Mouse (Mus musculus): ENCODE measurements around the gene Otulin. TPM values are rescaled to one million over a fixed set of nuclear protein-coding genes. Genes with fewer than 3 reads are reported as not detected.

Gene Otulin
- polyA plus RNA-seq, 1 experiment from 2014 or later: 46.1 TPM

- H3K9ac ChIP-seq (ENCODE audit: low read length): no peak overlapping the region
- H3K9me3 ChIP-seq (ENCODE audit: control insufficient read depth, low read length): no peaks in the 10 kb centered on the region
- peaks cover 14% of the 10 kb centered on the region for H3K4me1 ChIP-seq (replicated peaks; ENCODE audit: control insufficient read depth, insufficient read depth, low read length)
- ATAC-seq (replicated peaks; ENCODE audit: low FRiP score, low TSS enrichment, low read depth) (no peak), DNase-seq (ENCODE audit: low spot score) (no peak)
- H3K27me3 ChIP-seq (replicated peaks; ENCODE audit: control insufficient read depth, insufficient read depth, low read length): no peaks in the 10 kb centered on the region
- no peak overlapping the region for H3K4me2 ChIP-seq (ENCODE audit: low read length)
- peaks cover 13% of the 10 kb centered on the region for H3K36me3 ChIP-seq (ENCODE audit: control insufficient read depth, insufficient read depth, low read length)
- 90% methylated on average over 9 of the region's 9 CpGs for WGBS
- H3K4me3 ChIP-seq (ENCODE audit: low read depth, low read length): no peak overlapping the region
- no peak overlapping the region for H3K27ac ChIP-seq (ENCODE audit: low read depth)
Measured at GRCm38 (mm10) chr15:27627794-27628193, 2.7 kb downstream of the Otulin start.

- H3K27me3 ChIP-seq (replicated peaks; ENCODE audit: control insufficient read depth, insufficient read depth, low read length): no peaks in the 10 kb centered on the region
- ATAC-seq (replicated peaks; ENCODE audit: low FRiP score, low TSS enrichment, low read depth) (no peak), DNase-seq (ENCODE audit: low spot score) (no peak)
- H3K36me3 ChIP-seq (ENCODE audit: control insufficient read depth, insufficient read depth, low read length): peaks cover 21% of the 10 kb centered on the region
- H3K27ac ChIP-seq (ENCODE audit: low read depth): no peak overlapping the region
- H3K4me3 ChIP-seq (ENCODE audit: low read depth, low read length): no peak overlapping the region
- H3K4me2 ChIP-seq (ENCODE audit: low read length): no peak overlapping the region
- H3K9ac ChIP-seq (ENCODE audit: low read length): no peak overlapping the region
- WGBS: 81% methylated on average over 1 of the region's 1 CpGs
- H3K4me1 ChIP-seq (replicated peaks; ENCODE audit: control insufficient read depth, insufficient read depth, low read length): peaks cover 14% of the 10 kb centered on the region
- H3K9me3 ChIP-seq (ENCODE audit: control insufficient read depth, low read length): no peaks in the 10 kb centered on the region
Measured at GRCm38 (mm10) chr15:27626314-27626713, 4.2 kb downstream of the Otulin start.

GRCm38 (mm10) chr15:27625890-27626255 lies 4.6 kb downstream of the Otulin start:
- Histone ChIP-seq H3K4me1 (replicated peaks; ENCODE audit: control insufficient read depth, insufficient read depth, low read length) (peaks cover 14% of the 10 kb centered on the region), H3K27ac (ENCODE audit: low read depth) (no peak overlapping the region), H3K9ac (ENCODE audit: low read length) (no peak overlapping the region), H3K9me3 (ENCODE audit: control insufficient read depth, low read length) (no peaks in the 10 kb centered on the region), H3K4me3 (ENCODE audit: low read depth, low read length) (no peak overlapping the region), H3K4me2 (ENCODE audit: low read length) (no peak overlapping the region), H3K27me3 (replicated peaks; ENCODE audit: control insufficient read depth, insufficient read depth, low read length) (no peaks in the 10 kb centered on the region), H3K36me3 (ENCODE audit: control insufficient read depth, insufficient read depth, low read length) (peaks cover 21% of the 10 kb centered on the region)
- no peak for DNase-seq (ENCODE audit: low spot score)
- ATAC-seq (replicated peaks; ENCODE audit: low FRiP score, low TSS enrichment, low read depth): no peak
- 91% methylated on average over 10 of the region's 10 CpGs for WGBS

- Histone ChIP-seq H3K4me3 (ENCODE audit: low read depth, low read length) (no peak overlapping the region), H3K9ac (ENCODE audit: low read length) (no peak overlapping the region), H3K4me1 (replicated peaks; ENCODE audit: control insufficient read depth, insufficient read depth, low read length) (peaks cover 14% of the 10 kb centered on the region), H3K27me3 (replicated peaks; ENCODE audit: control insufficient read depth, insufficient read depth, low read length) (no peaks in the 10 kb centered on the region), H3K9me3 (ENCODE audit: control insufficient read depth, low read length) (no peaks in the 10 kb centered on the region), H3K36me3 (ENCODE audit: control insufficient read depth, insufficient read depth, low read length) (peaks cover 21% of the 10 kb centered on the region), H3K4me2 (ENCODE audit: low read length) (no peak overlapping the region), H3K27ac (ENCODE audit: low read depth) (no peak overlapping the region)
- ATAC-seq (replicated peaks; ENCODE audit: low FRiP score, low TSS enrichment, low read depth) (no peak), DNase-seq (ENCODE audit: low spot score) (no peak)
- WGBS: 88% methylated on average over 13 of the region's 13 CpGs
Measured at GRCm38 (mm10) chr15:27625014-27625889, 5.2 kb downstream of the Otulin start.

- Histone ChIP-seq H3K36me3 (ENCODE audit: control insufficient read depth, insufficient read depth, low read length) (peaks cover 33% of the 10 kb centered on the region), H3K4me1 (replicated peaks; ENCODE audit: control insufficient read depth, insufficient read depth, low read length) (no peaks in the 10 kb centered on the region), H3K27ac (ENCODE audit: low read depth) (no peak overlapping the region), H3K9ac (ENCODE audit: low read length) (no peak overlapping the region), H3K27me3 (replicated peaks; ENCODE audit: control insufficient read depth, insufficient read depth, low read length) (no peaks in the 10 kb centered on the region), H3K9me3 (ENCODE audit: control insufficient read depth, low read length) (no peaks in the 10 kb centered on the region), H3K4me2 (ENCODE audit: low read length) (no peak overlapping the region), H3K4me3 (ENCODE audit: low read depth, low read length) (no peak overlapping the region)
- ATAC-seq (replicated peaks; ENCODE audit: low FRiP score, low TSS enrichment, low read depth): no peak
- 87% methylated on average over 6 of the region's 6 CpGs for WGBS
- DNase-seq (ENCODE audit: low spot score): no peak
Measured at GRCm38 (mm10) chr15:27623286-27623685, 7.2 kb downstream of the Otulin start.

- H3K4me2 ChIP-seq (ENCODE audit: low read length): no peak overlapping the region
- no peak overlapping the region for H3K27ac ChIP-seq (ENCODE audit: low read depth)
- no peaks in the 10 kb centered on the region for H3K27me3 ChIP-seq (replicated peaks; ENCODE audit: control insufficient read depth, insufficient read depth, low read length)
- H3K9me3 ChIP-seq (ENCODE audit: control insufficient read depth, low read length): no peaks in the 10 kb centered on the region
- DNase-seq (ENCODE audit: low spot score): no peak
- H3K36me3 ChIP-seq (ENCODE audit: control insufficient read depth, insufficient read depth, low read length): peaks cover 40% of the 10 kb centered on the region
- WGBS: 79% methylated on average over 6 of the region's 6 CpGs
- H3K9ac ChIP-seq (ENCODE audit: low read length): no peak overlapping the region
- H3K4me3 ChIP-seq (ENCODE audit: low read depth, low read length): no peak overlapping the region
- H3K4me1 ChIP-seq (replicated peaks; ENCODE audit: control insufficient read depth, insufficient read depth, low read length): no peaks in the 10 kb centered on the region
- no peak for ATAC-seq (replicated peaks; ENCODE audit: low FRiP score, low TSS enrichment, low read depth)
Measured at GRCm38 (mm10) chr15:27620475-27621185, 9.9 kb downstream of the Otulin start.

- Histone ChIP-seq H3K4me1 (replicated peaks; ENCODE audit: control insufficient read depth, insufficient read depth, low read length) (no peaks in the 10 kb centered on the region), H3K36me3 (ENCODE audit: control insufficient read depth, insufficient read depth, low read length) (peaks cover 48% of the 10 kb centered on the region), H3K27me3 (replicated peaks; ENCODE audit: control insufficient read depth, insufficient read depth, low read length) (no peaks in the 10 kb centered on the region), H3K27ac (ENCODE audit: low read depth) (no peak overlapping the region), H3K9ac (ENCODE audit: low read length) (no peak overlapping the region), H3K4me2 (ENCODE audit: low read length) (no peak overlapping the region), H3K9me3 (ENCODE audit: control insufficient read depth, low read length) (no peaks in the 10 kb centered on the region), H3K4me3 (ENCODE audit: low read depth, low read length) (no peak overlapping the region)
- 69% methylated on average over 3 of the region's 3 CpGs for WGBS
- ATAC-seq (replicated peaks; ENCODE audit: low FRiP score, low TSS enrichment, low read depth): peak; percentile 72; the same call in 1 of the 2 replicates
- no peak for DNase-seq (ENCODE audit: low spot score)
Measured at GRCm38 (mm10) chr15:27619683-27620082, 10.8 kb downstream of the Otulin start.

GRCm38 (mm10) chr15:27618778-27619533 lies 11.5 kb downstream of the Otulin start:
- peaks cover 50% of the 10 kb centered on the region for H3K36me3 ChIP-seq (ENCODE audit: control insufficient read depth, insufficient read depth, low read length)
- H3K27ac ChIP-seq (ENCODE audit: low read depth): no peak overlapping the region
- no peaks in the 10 kb centered on the region for H3K27me3 ChIP-seq (replicated peaks; ENCODE audit: control insufficient read depth, insufficient read depth, low read length)
- no peak overlapping the region for H3K4me2 ChIP-seq (ENCODE audit: low read length)
- H3K9ac ChIP-seq (ENCODE audit: low read length): no peak overlapping the region
- ATAC-seq (replicated peaks; ENCODE audit: low FRiP score, low TSS enrichment, low read depth) (no peak), DNase-seq (ENCODE audit: low spot score) (no peak)
- H3K4me3 ChIP-seq (ENCODE audit: low read depth, low read length): no peak overlapping the region
- WGBS: 71% methylated on average over 6 of the region's 6 CpGs
- no peaks in the 10 kb centered on the region for H3K9me3 ChIP-seq (ENCODE audit: control insufficient read depth, low read length)
- no peaks in the 10 kb centered on the region for H3K4me1 ChIP-seq (replicated peaks; ENCODE audit: control insufficient read depth, insufficient read depth, low read length)

Data from intestine, embryonic 14.5 days (tissue).